Mouse (Mus musculus): Measurements from ENCODE around the gene Atp2c2.

The Atp2c2 gene

GRCm38 (mm10) chr8:119784141-119784574, 84.3 kb downstream of the Atp2c2 start:
- in situ Hi-C loops (cut with MseI, MboI) = loop anchor here (5.0 kb wide), 1 partner anchor 58 kb away; the partner anchor contains the start of gene Cotl1 (in 2 of the 2)

GRCm38 (mm10) chr8:119784676-119785075, 84.9 kb downstream of the Atp2c2 start:
- in situ Hi-C loops (cut with MseI, MboI) = loop anchor here (5.0 kb wide), 1 partner anchor 58 kb away; the partner anchor contains the start of gene Cotl1 (in 2 of the 2)

- in situ Hi-C loops (cut with MseI, MboI) = no loop called here
Observed at GRCm38 (mm10) chr8:119785764-119786405, 86.1 kb downstream of the Atp2c2 start.

DNA sequence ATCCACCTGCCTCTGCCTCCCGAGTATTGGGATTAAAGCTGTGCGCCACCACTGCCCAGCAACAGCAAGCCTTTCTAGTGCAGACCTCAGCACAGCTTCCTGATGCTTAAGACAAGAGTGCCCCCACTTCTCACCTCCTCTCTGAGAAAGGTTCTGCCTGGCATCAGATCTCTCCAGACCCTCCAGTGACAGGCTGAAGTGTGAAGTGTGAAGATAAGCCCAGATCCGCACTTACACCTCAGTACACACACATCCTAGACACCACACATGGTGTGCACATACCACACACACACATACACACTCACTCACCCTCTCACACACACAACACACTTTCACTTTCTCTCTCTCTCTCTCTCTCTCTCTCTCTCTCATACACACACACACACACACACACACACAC, 87.1 kb downstream of the Atp2c2 start:
- in situ Hi-C loops (cut with MseI, MboI) = no loop called here

- in situ Hi-C loops (cut with MseI, MboI) = no loop called here
Observed at GRCm38 (mm10) chr8:119787341-119787740, 87.5 kb downstream of the Atp2c2 start.

DNA sequence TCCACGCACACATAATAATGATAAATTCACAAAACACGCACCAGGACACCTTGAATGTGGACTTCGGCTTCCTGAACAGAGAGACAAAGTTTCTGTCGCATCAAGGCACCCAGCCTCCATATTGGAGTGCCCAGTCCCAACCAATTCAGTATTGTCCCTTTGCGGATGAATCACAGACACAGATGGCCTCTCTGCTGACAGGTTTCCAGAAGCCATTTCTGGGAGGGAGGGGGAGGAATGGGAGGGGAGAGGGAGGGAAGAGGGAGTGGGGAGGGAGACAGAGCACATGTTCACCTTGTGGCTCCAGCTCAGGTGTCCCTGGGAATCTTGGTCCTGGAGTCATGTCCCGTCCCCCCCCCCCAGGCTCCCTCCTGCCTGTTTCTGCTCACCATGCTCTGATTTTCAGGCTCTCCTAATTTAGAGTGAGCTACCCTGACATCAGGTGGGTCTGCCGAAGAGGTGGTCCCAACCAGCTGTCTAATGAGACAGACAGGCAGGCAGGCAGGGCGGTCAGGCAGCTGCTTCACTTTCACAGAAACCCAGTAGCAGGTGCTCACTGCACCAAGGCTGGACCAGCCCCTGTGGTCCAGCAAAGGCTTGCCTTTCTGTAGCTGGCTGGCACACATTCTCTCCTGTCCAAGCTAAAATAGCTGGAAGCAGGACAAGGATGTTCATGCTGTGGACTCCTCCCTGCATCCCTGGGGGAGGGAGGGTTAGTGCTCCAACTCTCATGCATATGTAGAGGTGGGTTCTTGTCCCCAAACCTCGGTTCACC, 89.0 kb downstream of the Atp2c2 start:
- in situ Hi-C loops (cut with MseI, MboI) = no loop called here

DNA sequence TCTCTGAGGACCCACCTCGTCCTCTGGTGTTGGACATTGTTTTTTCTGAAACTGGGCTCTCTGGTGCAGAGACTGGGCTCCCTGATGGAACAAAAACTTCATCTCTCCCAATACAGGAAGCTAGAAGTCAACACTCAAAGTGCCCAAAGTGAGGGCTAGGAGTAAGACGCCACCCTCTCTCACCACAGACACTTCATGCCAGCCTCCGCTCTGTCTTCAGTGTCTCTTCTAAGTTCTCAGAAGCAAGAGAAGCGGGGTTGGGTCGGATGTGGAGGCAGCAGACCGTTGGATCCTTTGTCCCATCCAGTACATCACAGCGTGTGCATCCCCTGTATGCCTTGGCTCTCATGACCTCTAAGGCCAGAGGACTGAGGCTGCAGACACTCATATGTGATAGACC, 89.8 kb downstream of the Atp2c2 start:
- in situ Hi-C loops (cut with MseI, MboI) = no loop called here

DNA sequence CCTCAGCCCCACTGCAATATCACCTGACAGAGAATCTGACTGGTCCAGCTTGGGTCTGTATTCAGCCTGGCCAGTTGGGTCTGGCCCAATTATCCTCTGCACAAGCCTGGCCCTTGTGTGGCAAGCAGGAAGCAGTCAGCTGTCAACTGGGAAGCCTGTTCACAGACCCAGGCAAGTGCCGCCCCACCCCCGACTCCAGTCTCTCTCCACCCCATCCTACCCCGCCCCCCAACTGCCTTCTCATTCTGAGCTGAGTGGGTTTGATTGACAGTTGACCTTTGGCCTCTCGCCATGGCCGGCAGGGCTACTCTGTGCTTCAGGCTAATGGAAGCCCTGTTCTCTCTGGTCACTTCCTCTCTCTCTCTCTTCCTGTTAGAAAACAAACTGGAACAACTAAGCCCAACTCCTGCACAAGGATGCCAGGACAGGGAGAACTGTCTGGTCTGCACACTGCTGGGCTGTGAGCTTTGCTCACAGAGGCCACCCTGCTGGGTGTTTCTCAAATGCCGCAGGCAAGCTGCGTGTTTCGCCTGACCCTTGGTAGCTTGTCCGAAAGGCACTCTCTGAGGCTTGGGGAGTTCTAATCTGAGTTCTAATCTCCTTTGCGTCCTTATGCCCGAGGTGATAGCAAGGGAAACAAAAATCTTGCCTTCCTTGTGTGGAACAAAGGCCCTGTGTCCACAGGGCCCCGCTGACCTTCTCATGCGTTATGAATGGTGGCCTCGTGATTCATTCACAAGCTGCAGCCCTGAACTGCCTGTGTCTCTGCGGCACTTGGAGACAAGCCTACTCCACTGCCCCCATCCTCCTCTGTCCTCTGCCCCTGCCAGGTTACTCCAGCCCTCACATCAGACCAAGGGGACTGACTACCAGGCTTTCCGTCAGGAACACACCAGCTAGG, 92.2 kb downstream of the Atp2c2 start:
- in situ Hi-C loops (cut with MseI, MboI) = no loop called here

- in situ Hi-C loops (cut with MseI, MboI) = no loop called here
Observed at GRCm38 (mm10) chr8:119794689-119795088, 94.9 kb downstream of the Atp2c2 start.

DNA sequence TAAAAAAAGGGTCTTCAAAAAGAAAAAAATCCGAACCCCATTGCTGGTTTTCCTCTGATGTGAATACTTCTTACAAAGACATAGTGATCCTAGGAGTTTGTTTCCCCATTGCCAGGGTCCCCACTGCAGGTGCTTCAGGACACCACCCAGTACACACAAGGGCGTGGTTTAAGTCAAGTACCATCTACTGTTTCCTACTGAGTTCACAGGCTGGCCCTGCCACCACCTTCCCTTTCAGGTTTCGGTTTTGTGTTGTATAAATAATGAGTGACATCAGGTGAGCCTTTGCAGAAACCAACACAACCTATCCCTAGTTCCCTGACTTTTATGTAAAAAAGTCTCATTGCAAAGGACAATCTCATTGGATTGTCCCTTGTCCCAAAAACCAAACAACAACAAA, 95.8 kb downstream of the Atp2c2 start:
- in situ Hi-C loops (cut with MseI, MboI) = no loop called here

- in situ Hi-C loops (cut with MseI, MboI) = no loop called here
Observed at GRCm38 (mm10) chr8:119798170-119798964, 98.6 kb downstream of the Atp2c2 start.

GRCm38 (mm10) chr8:119798965-119799264, 99.1 kb downstream of the Atp2c2 start:
- in situ Hi-C loops (cut with MseI, MboI) = no loop called here

DNA sequence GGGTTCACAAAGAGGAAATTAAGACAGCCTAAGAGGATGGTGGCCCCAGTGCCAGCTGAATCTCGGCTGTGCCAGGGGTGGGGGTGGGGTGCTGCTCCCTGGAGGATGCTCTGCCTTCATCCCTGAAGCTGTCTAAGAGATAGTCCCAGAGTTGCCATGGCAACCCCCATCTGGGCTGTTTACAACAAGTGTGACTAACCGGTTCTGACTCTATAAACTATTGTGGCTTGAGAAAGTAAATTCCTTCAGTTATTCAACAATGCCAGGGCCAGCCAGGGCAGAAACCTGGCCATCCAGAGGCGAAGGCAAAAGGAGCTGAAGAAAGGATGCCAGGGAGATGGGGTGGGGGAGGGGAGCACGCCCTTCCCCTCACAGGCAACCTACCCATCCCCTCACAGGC, 101.4 kb downstream of the Atp2c2 start:
- in situ Hi-C loops (cut with MseI, MboI) = no loop called here

- in situ Hi-C loops (cut with MseI, MboI) = no loop called here
Observed at GRCm38 (mm10) chr8:119802592-119802991, 102.8 kb downstream of the Atp2c2 start.

DNA sequence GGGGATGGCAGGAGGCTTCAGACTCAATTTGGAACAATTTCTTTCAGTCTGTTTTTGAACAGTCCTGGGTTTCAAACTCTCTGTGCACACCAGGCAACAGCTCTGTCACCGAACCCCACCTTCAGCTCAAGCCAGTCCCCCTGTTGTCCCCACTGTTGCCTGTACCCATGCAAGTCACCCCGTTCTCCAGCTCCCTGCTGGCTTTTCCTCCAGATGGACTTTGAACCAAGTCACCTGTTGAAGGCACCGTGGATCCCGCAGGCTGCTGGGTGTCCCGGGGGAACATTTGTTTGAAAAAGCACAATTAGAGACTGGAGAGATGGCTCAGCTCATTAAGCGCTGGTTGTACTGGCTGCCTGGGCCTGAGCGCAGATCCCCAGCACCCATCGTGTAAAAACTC, 105.5 kb downstream of the Atp2c2 start:
- in situ Hi-C loops (cut with MseI, MboI) = no loop called here

- in situ Hi-C loops (cut with MseI, MboI) = no loop called here
Observed at GRCm38 (mm10) chr8:119806422-119807263, 106.8 kb downstream of the Atp2c2 start.
